Mouse (Mus musculus): ENCODE data around the gene Ccser1. TPM values are rescaled to one million over a fixed set of nuclear protein-coding genes. Genes with fewer than 3 reads are reported as not detected.

The Ccser1 gene
- polyA plus RNA-seq, 1 experiment from 2014 or later: 6.9 TPM

DNA sequence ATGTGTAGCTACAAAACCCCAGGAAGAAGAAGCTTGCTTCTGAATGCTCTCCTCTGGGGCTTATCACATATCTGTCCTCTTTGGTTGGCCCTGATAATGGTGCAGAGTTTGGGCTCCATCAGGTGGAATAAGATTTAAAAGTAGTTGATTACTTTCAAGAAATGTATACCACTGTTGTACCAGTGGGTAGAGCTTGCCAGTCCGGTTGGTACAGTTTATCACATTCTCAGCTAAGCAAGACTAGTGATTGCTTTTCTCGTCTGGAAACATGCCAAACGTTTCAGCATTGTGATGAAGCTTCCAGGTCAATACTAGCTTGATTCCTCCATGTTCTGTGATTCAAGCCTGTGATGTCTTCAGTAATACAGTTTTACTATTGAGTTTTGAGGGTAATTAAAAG, 441.6 kb downstream of the Ccser1 start:
- no peak for TF ChIP-seq EP300 (optimal IDR thresholded peaks at IDR 0.05)
- TF ChIP-seq CTCF (IDR thresholded peaks at IDR 0.05; ENCODE audit: low read depth): no peak
- no peak overlapping the region for H3K4me2 ChIP-seq (replicated peaks; ENCODE audit: low read depth)
- H3K9me3 ChIP-seq (ENCODE audit: control insufficient read depth, low read length): no peaks in the 10 kb centered on the region
- H3K9ac ChIP-seq (ENCODE audit: low read length): no peak overlapping the region
- no peaks in the 10 kb centered on the region for H3K36me3 ChIP-seq (ENCODE audit: control insufficient read depth, insufficient read depth, low read length)
- H3K4me1 ChIP-seq (replicated peaks; ENCODE audit: control insufficient read depth, insufficient read depth): no peaks in the 10 kb centered on the region
- H3K27ac ChIP-seq (replicated peaks): no peak overlapping the region
- DNase-seq (ENCODE audit: low spot score) (no peak), ATAC-seq (ENCODE audit: low FRiP score, low TSS enrichment) (no peak)
- no peaks in the 10 kb centered on the region for H3K27me3 ChIP-seq (ENCODE audit: control insufficient read depth, insufficient read depth, low read length)
- WGBS: 51% methylated on average over 3 of the region's 3 CpGs
- H3K4me3 ChIP-seq (ENCODE audit: low read depth, low read length): no peak overlapping the region

DNA sequence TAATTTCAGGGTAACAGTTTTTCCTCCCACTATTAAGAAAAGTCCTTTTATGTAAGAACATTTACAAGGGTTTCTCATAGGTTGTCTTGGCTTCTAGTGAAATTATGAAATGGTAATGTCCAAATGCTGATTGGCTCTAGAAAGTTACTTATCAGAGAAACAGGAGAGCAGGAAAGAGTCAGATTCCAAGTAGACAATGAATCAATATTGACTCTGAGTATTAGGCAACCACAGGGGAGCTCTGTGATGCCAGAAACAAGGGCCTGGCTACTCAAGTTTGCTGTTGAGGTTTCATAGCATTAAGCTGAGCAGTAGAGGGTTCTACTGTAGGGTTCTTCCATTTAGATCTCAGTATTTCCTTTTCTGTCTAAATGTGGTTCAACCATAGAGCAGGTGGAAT, 481.3 kb downstream of the Ccser1 start:
- no peak for TF ChIP-seq CTCF (IDR thresholded peaks at IDR 0.05; ENCODE audit: low read depth)
- TF ChIP-seq EP300 (optimal IDR thresholded peaks at IDR 0.05): no peak
- H3K4me1 ChIP-seq (replicated peaks; ENCODE audit: control insufficient read depth, insufficient read depth): no peaks in the 10 kb centered on the region
- H3K27me3 ChIP-seq (ENCODE audit: control insufficient read depth, insufficient read depth, low read length): no peaks in the 10 kb centered on the region
- no peak overlapping the region for H3K27ac ChIP-seq (replicated peaks)
- no peaks in the 10 kb centered on the region for H3K9me3 ChIP-seq (ENCODE audit: control insufficient read depth, low read length)
- DNase-seq (ENCODE audit: low spot score): no peak
- no peak overlapping the region for H3K9ac ChIP-seq (ENCODE audit: low read length)
- H3K4me2 ChIP-seq (replicated peaks; ENCODE audit: low read depth): no peak overlapping the region
- H3K36me3 ChIP-seq (ENCODE audit: control insufficient read depth, insufficient read depth, low read length): no peaks in the 10 kb centered on the region
- no peak for ATAC-seq (ENCODE audit: low FRiP score, low TSS enrichment)
- no peak overlapping the region for H3K4me3 ChIP-seq (ENCODE audit: low read depth, low read length)

DNA sequence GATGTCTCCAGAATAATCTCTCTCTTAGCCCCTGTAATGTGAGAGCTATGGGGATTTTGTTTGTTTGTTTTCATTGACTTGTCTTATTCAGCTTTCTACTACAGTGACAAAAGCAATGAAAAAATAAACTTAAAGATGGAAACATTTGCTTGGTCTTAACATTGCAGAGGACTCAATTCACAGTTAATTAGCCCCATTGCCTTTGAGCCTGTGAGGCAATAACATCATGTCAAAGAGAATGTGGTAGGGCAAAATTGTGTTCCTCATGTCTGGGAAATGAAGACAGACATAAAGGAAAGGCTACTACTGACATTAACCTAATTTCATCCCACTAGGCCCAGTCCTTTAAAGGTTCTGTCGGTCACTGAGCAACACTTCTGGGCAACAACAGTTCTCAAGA, 484.4 kb downstream of the Ccser1 start:
- H3K9me3 ChIP-seq (ENCODE audit: control insufficient read depth, low read length): no peaks in the 10 kb centered on the region
- no peaks in the 10 kb centered on the region for H3K4me1 ChIP-seq (replicated peaks; ENCODE audit: control insufficient read depth, insufficient read depth)
- no peak overlapping the region for H3K9ac ChIP-seq (ENCODE audit: low read length)
- no peak for ATAC-seq (ENCODE audit: low FRiP score, low TSS enrichment)
- H3K36me3 ChIP-seq (ENCODE audit: control insufficient read depth, insufficient read depth, low read length): no peaks in the 10 kb centered on the region
- no peak for DNase-seq (ENCODE audit: low spot score)
- H3K27me3 ChIP-seq (ENCODE audit: control insufficient read depth, insufficient read depth, low read length): no peaks in the 10 kb centered on the region
- H3K4me3 ChIP-seq (ENCODE audit: low read depth, low read length): no peak overlapping the region
- H3K27ac ChIP-seq (replicated peaks): no peak overlapping the region
- TF ChIP-seq EP300 (optimal IDR thresholded peaks at IDR 0.05): no peak
- no peak for TF ChIP-seq CTCF (IDR thresholded peaks at IDR 0.05; ENCODE audit: low read depth)
- WGBS: 88% methylated on average over 1 of the region's 1 CpGs
- no peak overlapping the region for H3K4me2 ChIP-seq (replicated peaks; ENCODE audit: low read depth)

DNA sequence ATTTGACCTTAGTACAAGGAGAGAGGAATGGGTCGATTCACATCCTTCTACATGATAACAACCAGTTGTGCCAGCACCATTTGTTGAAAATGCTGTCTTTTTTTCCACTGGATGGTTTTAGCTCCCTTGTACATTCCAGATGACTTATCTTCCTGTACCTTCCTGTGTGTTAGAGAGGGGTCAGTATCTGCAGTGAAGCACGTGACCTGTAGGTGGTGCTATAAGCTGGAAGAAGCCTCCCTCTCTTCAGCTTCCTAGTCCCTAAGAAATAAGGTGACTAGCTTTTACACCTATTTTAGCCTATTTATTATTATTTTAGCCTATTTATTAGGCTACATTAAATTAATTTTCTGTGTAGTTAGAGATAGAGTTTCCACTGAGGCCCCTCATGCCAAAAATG, 506.9 kb downstream of the Ccser1 start:
- ATAC-seq (ENCODE audit: low FRiP score, low TSS enrichment) (no peak), DNase-seq (ENCODE audit: low spot score) (no peak)
- Histone ChIP-seq H3K4me1 (replicated peaks; ENCODE audit: control insufficient read depth, insufficient read depth) (no peaks in the 10 kb centered on the region), H3K4me3 (ENCODE audit: low read depth, low read length) (no peak overlapping the region), H3K27me3 (ENCODE audit: control insufficient read depth, insufficient read depth, low read length) (no peaks in the 10 kb centered on the region), H3K9me3 (ENCODE audit: control insufficient read depth, low read length) (no peaks in the 10 kb centered on the region), H3K4me2 (replicated peaks; ENCODE audit: low read depth) (no peak overlapping the region), H3K27ac (replicated peaks) (no peak overlapping the region), H3K9ac (ENCODE audit: low read length) (no peak overlapping the region), H3K36me3 (ENCODE audit: control insufficient read depth, insufficient read depth, low read length) (no peaks in the 10 kb centered on the region)
- WGBS: 37% methylated on average over 2 of the region's 2 CpGs
- TF ChIP-seq EP300 (optimal IDR thresholded peaks at IDR 0.05) (no peak), CTCF (IDR thresholded peaks at IDR 0.05; ENCODE audit: low read depth) (peak; percentile 59)

DNA sequence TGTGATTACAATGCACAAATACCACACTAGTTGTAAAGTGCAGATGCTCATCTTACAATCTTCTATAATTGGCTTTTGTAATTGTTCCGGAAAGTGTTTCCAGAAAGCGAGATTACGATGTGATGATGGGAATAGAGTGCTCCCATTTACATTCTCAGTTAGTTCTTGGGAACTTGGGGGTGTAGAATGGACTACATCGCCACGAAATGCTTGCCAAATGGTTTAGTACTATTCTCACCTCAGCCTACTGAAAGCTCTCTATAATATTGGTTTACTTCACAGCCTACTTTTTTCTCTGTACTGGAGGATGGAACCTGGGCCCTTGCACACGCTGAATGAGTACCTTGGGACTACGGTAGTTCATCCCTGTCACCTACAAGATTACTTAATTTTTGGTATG, 522.9 kb downstream of the Ccser1 start:
- no peak overlapping the region for H3K4me3 ChIP-seq (ENCODE audit: low read depth, low read length)
- H3K36me3 ChIP-seq (ENCODE audit: control insufficient read depth, insufficient read depth, low read length): no peaks in the 10 kb centered on the region
- no peak overlapping the region for H3K27ac ChIP-seq (replicated peaks)
- H3K9me3 ChIP-seq (ENCODE audit: control insufficient read depth, low read length): no peaks in the 10 kb centered on the region
- TF ChIP-seq CTCF (IDR thresholded peaks at IDR 0.05; ENCODE audit: low read depth) (no peak), EP300 (optimal IDR thresholded peaks at IDR 0.05) (no peak)
- no peaks in the 10 kb centered on the region for H3K4me1 ChIP-seq (replicated peaks; ENCODE audit: control insufficient read depth, insufficient read depth)
- no peaks in the 10 kb centered on the region for H3K27me3 ChIP-seq (ENCODE audit: control insufficient read depth, insufficient read depth, low read length)
- H3K9ac ChIP-seq (ENCODE audit: low read length): no peak overlapping the region
- DNase-seq (ENCODE audit: low spot score): no peak
- ATAC-seq (ENCODE audit: low FRiP score, low TSS enrichment): no peak
- H3K4me2 ChIP-seq (replicated peaks; ENCODE audit: low read depth): no peak overlapping the region
- WGBS: 91% methylated on average over 7 of the region's 7 CpGs

DNA sequence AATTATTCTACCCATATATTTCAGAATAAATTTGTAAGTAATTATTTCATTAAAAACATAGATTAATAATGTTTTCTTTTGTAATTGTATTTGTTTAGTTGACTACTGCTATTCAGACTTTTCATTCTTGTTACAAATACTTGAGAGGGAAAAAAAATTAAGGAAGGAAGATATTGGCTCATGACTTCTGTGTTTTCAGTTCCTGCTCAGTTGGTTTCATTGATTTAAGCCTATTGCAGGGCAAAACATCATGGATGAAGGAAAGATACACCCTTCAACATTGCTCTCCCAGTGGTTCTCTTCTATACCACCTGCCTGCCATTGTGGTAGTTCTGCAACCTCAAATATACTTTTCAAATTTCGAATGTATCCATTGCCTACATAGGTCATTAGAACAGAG, 541.1 kb downstream of the Ccser1 start:
- no peaks in the 10 kb centered on the region for H3K27me3 ChIP-seq (ENCODE audit: control insufficient read depth, insufficient read depth, low read length)
- no peak overlapping the region for H3K4me3 ChIP-seq (ENCODE audit: low read depth, low read length)
- no peak overlapping the region for H3K4me2 ChIP-seq (replicated peaks; ENCODE audit: low read depth)
- WGBS: 78% methylated on average over 1 of the region's 1 CpGs
- H3K9ac ChIP-seq (ENCODE audit: low read length): no peak overlapping the region
- no peaks in the 10 kb centered on the region for H3K4me1 ChIP-seq (replicated peaks; ENCODE audit: control insufficient read depth, insufficient read depth)
- no peaks in the 10 kb centered on the region for H3K36me3 ChIP-seq (ENCODE audit: control insufficient read depth, insufficient read depth, low read length)
- no peak for ATAC-seq (ENCODE audit: low FRiP score, low TSS enrichment)
- H3K27ac ChIP-seq (replicated peaks): no peak overlapping the region
- H3K9me3 ChIP-seq (ENCODE audit: control insufficient read depth, low read length): no peaks in the 10 kb centered on the region
- DNase-seq (ENCODE audit: low spot score): no peak
- TF ChIP-seq CTCF (IDR thresholded peaks at IDR 0.05; ENCODE audit: low read depth): no peak
- no peak for TF ChIP-seq EP300 (optimal IDR thresholded peaks at IDR 0.05)

All from stomach, postnatal 0 days (tissue).